Mouse (Mus musculus) bone marrow, adult 2 months (tissue): ENCODE measurements around the gene Spindoc. TPM values are rescaled to one million over a fixed set of nuclear protein-coding genes. Genes with fewer than 3 reads are reported as not detected.

Source experiments
- H3K27ac ChIP-seq: fragments of 200-500 bp; 2 replicates; pipeline ENCODE4 v1.5.1; 2012; ENCODE audit warnings: low read depth, mild to moderate bottlenecking, control low read depth, inconsistent platforms, low read length; ENCODE audit not compliant: control insufficient read depth, poor library complexity, insufficient read depth
- H3K4me1 ChIP-seq: fragments of 200-500 bp; 2 replicates; pipeline ENCODE4 v1.6.1; 2011; ENCODE audit warnings: low read length; ENCODE audit not compliant: control insufficient read depth, insufficient read depth
- H3K4me3 ChIP-seq: fragments of 200-500 bp; replicated peaks from 2 replicates; pipeline ENCODE3; 2011; ENCODE audit warnings: mild to moderate bottlenecking, low read depth, low read length, control low read depth; ENCODE audit not compliant: control insufficient read depth
- CTCF ChIP-seq: fragments of 200-500 bp; IDR thresholded peaks from 2 replicates; pipeline ENCODE4 v1.5.1; 2011; ENCODE audit warnings: low read length, control low read depth; ENCODE audit not compliant: control insufficient read depth, insufficient read depth
- POLR2A ChIP-seq: fragments of 200-500 bp; IDR thresholded peaks from 2 replicates; pipeline ENCODE4 v1.6.1; 2011; ENCODE audit warnings: low read depth, mild to moderate bottlenecking, control low read depth, low read length, borderline replicate concordance; ENCODE audit not compliant: control insufficient read depth
- WGBS: fragments of 180-500 bp; shearing (Covaris S2); methylation state at CpG from one replicate; pipeline ENCODE4 v1.1.7; 2018; 5-methylcytosine and 5-hydroxymethylcytosine counted together
- polyA plus RNA-seq: library from polyadenylated mRNA; stranded (reverse); fragments of >200 nt; gene quantifications from 2 replicates; pipeline ENCODE4 v1.2.4, GENCODE M21; 2011; ENCODE audit warnings: low replicate concordance; ENCODE audit not compliant: missing spikeins, insufficient read depth, insufficient read length

The Spindoc gene
- polyA plus RNA-seq, 1 experiment, result 35.3 TPM

GRCm38 (mm10) chr19:7421602-7422591, 39.1 kb upstream of the Spindoc start:
- no peak overlapping the region for H3K4me3 ChIP-seq
- 93% methylated on average over 48 of the region's 48 CpGs for WGBS
- TF ChIP-seq POLR2A (no peak), CTCF (no peak)
- no peaks in the 10 kb centered on the region; the same call in 1 of the 2 replicates for H3K4me1 ChIP-seq
- no peak overlapping the region; the same call in 1 of the 2 replicates for H3K27ac ChIP-seq

- Histone ChIP-seq H3K27ac (no peak overlapping the region), H3K4me1 (no peaks in the 10 kb centered on the region; the same call in 1 of the 2 replicates), H3K4me3 (no peak overlapping the region)
- 91% methylated on average over 27 of the region's 27 CpGs for WGBS
- TF ChIP-seq CTCF (no peak), POLR2A (no peak)
Observed at GRCm38 (mm10) chr19:7420841-7421601, 38.2 kb upstream of the Spindoc start.

GRCm38 (mm10) chr19:7420108-7420507, 37.3 kb upstream of the Spindoc start:
- no peak overlapping the region for H3K4me3 ChIP-seq
- no peaks in the 10 kb centered on the region; the same call in 1 of the 2 replicates for H3K4me1 ChIP-seq
- no peak overlapping the region for H3K27ac ChIP-seq

GRCm38 (mm10) chr19:7419134-7419533, 36.3 kb upstream of the Spindoc start:
- TF ChIP-seq CTCF (no peak), POLR2A (no peak)
- H3K27ac ChIP-seq, result no peak overlapping the region
- H3K4me3 ChIP-seq, result no peak overlapping the region
- 51% methylated on average over 6 of the region's 6 CpGs for WGBS
- H3K4me1 ChIP-seq, result no peaks in the 10 kb centered on the region; the same call in 1 of the 2 replicates

More at GRCm38 (mm10) chr19:7420108-7420507, 37.3 kb upstream of the Spindoc start:
- no peak for TF ChIP-seq POLR2A
- no peak for TF ChIP-seq CTCF
- 76% methylated on average over 12 of the region's 12 CpGs for WGBS

GRCm38 (mm10) chr19:7417911-7418849, 35.4 kb upstream of the Spindoc start:
- H3K4me3 ChIP-seq, result peak overlapping the region; percentile 42
- H3K27ac ChIP-seq, result no peak overlapping the region; the same call in 1 of the 2 replicates
- 1% methylated on average over 55 of the region's 59 CpGs for WGBS
- H3K4me1 ChIP-seq, result no peaks in the 10 kb centered on the region; the same call in 1 of the 2 replicates
- TF ChIP-seq CTCF (peak; percentile 64; the same call in 1 of the 2 replicates), POLR2A (no peak)

- Histone ChIP-seq H3K4me3 (peak within 1 kb of the TSS; percentile 60), H3K4me1 (no peaks in the 10 kb centered on the region; the same call in 1 of the 2 replicates), H3K27ac (no peak within 1 kb of the TSS; the same call in 1 of the 2 replicates)
- WGBS, result under 1% methylated on average over 107 of the region's 107 CpGs
- TF ChIP-seq POLR2A, result no peak
- no peak for TF ChIP-seq CTCF
Observed at GRCm38 (mm10) chr19:7416834-7417735, 34.3 kb upstream of the Spindoc start, which contains the start of gene 2700081O15Rik. Gene 2700081O15Rik (plus strand): TSS chr19:7417625.
